Mouse (Mus musculus): ENCODE data around the gene Nptxr.

Nptxr gene

GRCm38 (mm10) chr15:79753420-79753752 is 51.2 kb downstream of the Nptxr start:
- no peak for DNase-seq (ENCODE audit: low spot score in 2 of 2)

GRCm38 (mm10) chr15:79752742-79753419 is 51.7 kb downstream of the Nptxr start:
- peak; percentile 46 to 74 for DNase-seq (ENCODE audit: low spot score in 2 of 2)

GRCm38 (mm10) chr15:79751772-79752171 is 52.8 kb downstream of the Nptxr start:
- DNase-seq (ENCODE audit: low spot score in 2 of 2) = no peak

- DNase-seq (ENCODE audit: low spot score in 2 of 2) = no peak
These were observed 54.3 kb downstream of the Nptxr start for GRCm38 (mm10) chr15:79750266-79750665.

GRCm38 (mm10) chr15:79749162-79749561 is 55.4 kb downstream of the Nptxr start:
- no peak for DNase-seq (ENCODE audit: low spot score in 2 of 2)

GRCm38 (mm10) chr15:79747998-79748397 is 56.6 kb downstream of the Nptxr start:
- peak in 1 of 2 experiments; percentile 38 for DNase-seq (ENCODE audit: low spot score in 2 of 2)

GRCm38 (mm10) chr15:79745883-79746282 is 58.7 kb downstream of the Nptxr start:
- no peak for DNase-seq (ENCODE audit: low spot score in 2 of 2)

- no peak for DNase-seq (ENCODE audit: low spot score in 2 of 2)
These were observed 59.3 kb downstream of the Nptxr start for GRCm38 (mm10) chr15:79745312-79745711.

- DNase-seq (ENCODE audit: low spot score in 2 of 2) = no peak
These were observed 59.8 kb downstream of the Nptxr start for GRCm38 (mm10) chr15:79744742-79745141.

GRCm38 (mm10) chr15:79744001-79744400 is 60.6 kb downstream of the Nptxr start:
- no peak for DNase-seq (ENCODE audit: low spot score in 2 of 2)

GRCm38 (mm10) chr15:79742706-79743023 is 61.9 kb downstream of the Nptxr start:
- no peak for DNase-seq (ENCODE audit: low spot score in 2 of 2)

- peak; percentile 84 to 93 for DNase-seq (ENCODE audit: low spot score in 2 of 2)
These were observed 62.5 kb downstream of the Nptxr start, which contains the start of gene Sun2 for GRCm38 (mm10) chr15:79741921-79742705. Sun2 (minus strand) TSS chr15:79742536.

GRCm38 (mm10) chr15:79741173-79741858 is 63.2 kb downstream of the Nptxr start:
- peak in 1 of 2 experiments; percentile 30 for DNase-seq (ENCODE audit: low spot score in 2 of 2)

- no peak for DNase-seq (ENCODE audit: low spot score in 2 of 2)
These were observed 63.8 kb downstream of the Nptxr start for GRCm38 (mm10) chr15:79740739-79741138.
